Mouse (Mus musculus) MEL (cell line): Measurements from ENCODE around the gene Padi6. TPM values are rescaled to one million over a fixed set of nuclear protein-coding genes. Genes with fewer than 3 reads are reported as not detected.

Source experiments
- DNase-seq: peaks from one replicate; pipeline ENCODE4 v3.0.0; 2011; ENCODE audit warnings: low read depth, low spot score
- H3K27ac ChIP-seq: 2 replicates; pipeline ENCODE4 v1.5.1; 2012; ENCODE audit warnings: low read depth, mild to moderate bottlenecking, control low read depth, low read length, moderate library complexity; ENCODE audit not compliant: control insufficient read depth
- H3K27me3 ChIP-seq, 2 experiments: fragments of 150-350 bp in 1 of 2; sonication (generic) in 1 of 2; 2 replicates each; pipeline ENCODE4 v1.6.1; 2012; ENCODE audit warnings: low read length in 2 of 2, mild to moderate bottlenecking in 2 of 2, improper control_type of control experiment in 1 of 2, moderate library complexity in 1 of 2; ENCODE audit not compliant: insufficient read depth in 2 of 2, control insufficient read depth in 1 of 2
- H3K36me3 ChIP-seq, 2 experiments: 2 replicates each; pipeline ENCODE4 v1.6.1; 2012 to 2014; ENCODE audit warnings: low read length in 2 of 2, improper control_type of control experiment in 1 of 2, inconsistent platforms in 1 of 2, mild to moderate bottlenecking in 1 of 2; ENCODE audit not compliant: insufficient read depth in 2 of 2, control insufficient read depth in 1 of 2
- H3K4me1 ChIP-seq, 2 experiments: fragments of 150-350 bp in 1 of 2; sonication (generic) in 1 of 2; 2 replicates each; pipeline ENCODE4 v1.6.1; 2012; ENCODE audit warnings: low read length in 2 of 2, improper control_type of control experiment in 1 of 2, mild to moderate bottlenecking in 1 of 2; ENCODE audit not compliant: insufficient read depth in 2 of 2, control insufficient read depth in 1 of 2
- H3K4me3 ChIP-seq, 2 experiments: fragments of 150-350 bp in 1 of 2; sonication (generic) in 1 of 2; 2 replicates each; pipeline ENCODE4 v1.5.1; 2012; ENCODE audit warnings: low read depth in 2 of 2, low read length in 2 of 2, mild to moderate bottlenecking in 2 of 2, moderate library complexity in 2 of 2, control low read depth in 1 of 2, improper control_type of control experiment in 1 of 2; ENCODE audit not compliant: control insufficient read depth in 1 of 2, insufficient read depth in 1 of 2
- H3K79me2 ChIP-seq: 2 replicates; pipeline ENCODE4 v1.6.1; 2012; ENCODE audit warnings: mild to moderate bottlenecking, low read length, moderate library complexity; ENCODE audit not compliant: control insufficient read depth, poor library complexity, insufficient read depth
- H3K9ac ChIP-seq: 2 replicates; pipeline ENCODE4 v1.6.1; 2012; ENCODE audit warnings: low read depth, mild to moderate bottlenecking, control low read depth, low read length, moderate library complexity; ENCODE audit not compliant: control insufficient read depth, poor library complexity, severe bottlenecking
- H3K9me3 ChIP-seq: fragments of 150-350 bp; sonication (generic); replicated peaks from 2 replicates; pipeline ENCODE4 v1.6.1; 2012; ENCODE audit warnings: mild to moderate bottlenecking, low read length, improper control_type of control experiment, moderate library complexity; ENCODE audit not compliant: insufficient read depth
- CHD1 ChIP-seq: IDR thresholded peaks from 2 replicates; pipeline ENCODE4 v1.6.1; 2012; ENCODE audit warnings: low read depth, mild to moderate bottlenecking, inconsistent platforms, low read length, improper control_type of control experiment
- CTCF ChIP-seq, 3 experiments: IDR thresholded peaks in 2 of 3; conservative IDR thresholded peaks in 1 of 3; 2 replicates each; pipeline ENCODE4 v1.5.1; 2011 to 2012; ENCODE audit warnings: low read length in 3 of 3, low read depth in 2 of 3, mild to moderate bottlenecking in 2 of 3, improper control_type of control experiment in 1 of 3, inconsistent platforms in 1 of 3, mixed read lengths in 1 of 3, moderate library complexity in 1 of 3; ENCODE audit not compliant: control insufficient read depth in 1 of 3, insufficient read depth in 1 of 3, poor library complexity in 1 of 3, severe bottlenecking in 1 of 3
- E2F4 ChIP-seq: IDR thresholded peaks from 2 replicates; pipeline ENCODE4 v1.6.1; 2011; ENCODE audit warnings: low read depth, low read length, improper control_type of control experiment, borderline replicate concordance
- ELF1 ChIP-seq: IDR thresholded peaks from 2 replicates; pipeline ENCODE4 v1.6.1; 2014; ENCODE audit warnings: low read depth, mild to moderate bottlenecking, inconsistent platforms, low read length, improper control_type of control experiment, moderate library complexity
- GABPA ChIP-seq: IDR thresholded peaks from 2 replicates; pipeline ENCODE4 v1.6.1; 2012; ENCODE audit warnings: low read depth, mild to moderate bottlenecking, inconsistent platforms, low read length, improper control_type of control experiment, moderate library complexity
- GATA1 ChIP-seq: IDR thresholded peaks from 2 replicates; pipeline ENCODE4 v1.6.1; 2011; ENCODE audit warnings: low read depth, low read length, improper control_type of control experiment
- HCFC1 ChIP-seq: IDR thresholded peaks from 2 replicates; pipeline ENCODE4 v1.6.1; 2012; ENCODE audit warnings: low read depth, mild to moderate bottlenecking, inconsistent platforms, low read length, improper control_type of control experiment, moderate library complexity
- MAX ChIP-seq: IDR thresholded peaks from 2 replicates; pipeline ENCODE4 v1.6.1; 2011; ENCODE audit warnings: low read length, improper control_type of control experiment
- MEF2A ChIP-seq: IDR thresholded peaks from 2 replicates; pipeline ENCODE4 v1.6.1; 2014; ENCODE audit warnings: low read depth, mild to moderate bottlenecking, inconsistent platforms, low read length, improper control_type of control experiment; ENCODE audit not compliant: poor library complexity, insufficient replicate concordance, severe bottlenecking; ENCODE audit errors: extremely low read depth
- MYC ChIP-seq: IDR thresholded peaks from 2 replicates; pipeline ENCODE4 v1.6.1; 2011; ENCODE audit warnings: low read depth, mild to moderate bottlenecking, low read length, improper control_type of control experiment, moderate library complexity
- NELFE ChIP-seq: IDR thresholded peaks from 2 replicates; pipeline ENCODE4 v1.6.1; 2011; ENCODE audit warnings: low read depth, low read length, improper control_type of control experiment
- NRF1 ChIP-seq: IDR thresholded peaks from 2 replicates; pipeline ENCODE4 v1.6.1; 2014; ENCODE audit warnings: low read depth, mild to moderate bottlenecking, inconsistent platforms, low read length, improper control_type of control experiment, moderate library complexity; ENCODE audit not compliant: poor library complexity, insufficient read depth, severe bottlenecking
- POLR2A ChIP-seq, 2 experiments: IDR thresholded peaks; 2 replicates each; pipeline ENCODE4 v1.6.1; 2011 to 2012; ENCODE audit warnings: low read length in 2 of 2, mild to moderate bottlenecking in 2 of 2, control low read depth in 1 of 2, improper control_type of control experiment in 1 of 2, low read depth in 1 of 2, moderate library complexity in 1 of 2; ENCODE audit not compliant: control insufficient read depth in 1 of 2, insufficient read depth in 1 of 2, poor library complexity in 1 of 2
- POLR2AphosphoS2 ChIP-seq: IDR thresholded peaks from 2 replicates; pipeline ENCODE4 v1.6.1; 2011; ENCODE audit warnings: low read length, improper control_type of control experiment
- POLR2AphosphoS5 ChIP-seq: IDR thresholded peaks from 2 replicates; pipeline ENCODE4 v1.6.1; 2012; ENCODE audit warnings: low read depth, borderline replicate concordance, mild to moderate bottlenecking, inconsistent platforms, low read length, moderate library complexity, mixed read lengths
- RCOR1 ChIP-seq: IDR thresholded peaks from 2 replicates; pipeline ENCODE4 v1.6.1; 2012; ENCODE audit warnings: low read depth, mild to moderate bottlenecking, inconsistent platforms, low read length, improper control_type of control experiment
- SIN3A ChIP-seq: IDR thresholded peaks from 2 replicates; pipeline ENCODE4 v1.6.1; 2012; ENCODE audit warnings: low read length, improper control_type of control experiment, inconsistent platforms
- SMC3 ChIP-seq: IDR thresholded peaks from 2 replicates; pipeline ENCODE4 v1.6.1; 2011; ENCODE audit warnings: low read depth, low read length, improper control_type of control experiment
- TAL1 ChIP-seq: IDR thresholded peaks from 2 replicates; pipeline ENCODE4 v1.6.1; 2012; ENCODE audit warnings: mild to moderate bottlenecking, inconsistent platforms, low read length, moderate library complexity, mixed read lengths
- TBP ChIP-seq: IDR thresholded peaks from 2 replicates; pipeline ENCODE4 v1.8.0; 2011; ENCODE audit warnings: low read depth, low read length, improper control_type of control experiment
- TCF12 ChIP-seq: IDR thresholded peaks from 2 replicates; pipeline ENCODE4 v1.6.1; 2014; ENCODE audit warnings: low read depth, mild to moderate bottlenecking, inconsistent platforms, low read length, improper control_type of control experiment, moderate library complexity
- UBTF ChIP-seq: IDR thresholded peaks from 2 replicates; pipeline ENCODE4 v1.6.1; 2012; ENCODE audit warnings: low read depth, mild to moderate bottlenecking, inconsistent platforms, low read length, improper control_type of control experiment, moderate library complexity, borderline replicate concordance; ENCODE audit not compliant: insufficient read depth
- USF1 ChIP-seq: IDR thresholded peaks from 2 replicates; pipeline ENCODE4 v1.6.1; 2014; ENCODE audit warnings: low read depth, mild to moderate bottlenecking, inconsistent platforms, low read length, improper control_type of control experiment, moderate library complexity
- USF2 ChIP-seq, 2 experiments: IDR thresholded peaks; 2 replicates each; pipeline ENCODE4 v1.6.1; 2011 to 2012; ENCODE audit warnings: improper control_type of control experiment in 2 of 2, low read length in 2 of 2, borderline replicate concordance in 1 of 2, inconsistent platforms in 1 of 2, low read depth in 1 of 2, mild to moderate bottlenecking in 1 of 2; ENCODE audit not compliant: insufficient read depth in 1 of 2
- ZKSCAN1 ChIP-seq: IDR thresholded peaks from 2 replicates; pipeline ENCODE4 v1.6.1; 2012; ENCODE audit warnings: low read depth, mild to moderate bottlenecking, inconsistent platforms, low read length, improper control_type of control experiment, moderate library complexity
- ZMIZ1 ChIP-seq: IDR thresholded peaks from 2 replicates; pipeline ENCODE4 v1.6.1; 2012; ENCODE audit warnings: low read depth, mild to moderate bottlenecking, inconsistent platforms, low read length, improper control_type of control experiment, moderate library complexity
- polyA plus RNA-seq, 2 experiments: library from polyadenylated mRNA; stranded (reverse) in 1 of 2; unstranded in 1 of 2; fragments of >175 nt in 1 of 2; fragments of >200 nt in 1 of 2; gene quantifications; 2 replicates each; pipeline versions ENCODE4 v1.2.1 to v1.2.4; 2012; ENCODE audit warnings: low replicate concordance in 2 of 2, low read depth in 1 of 2; ENCODE audit not compliant: insufficient read length in 2 of 2, insufficient read depth in 1 of 2, missing spikeins in 1 of 2
- total RNA-seq: library from RNA; depleted of rRNA; stranded (reverse); fragments of 300-350 nt; gene quantifications from 2 replicates; pipeline ENCODE4 v1.2.3, GENCODE M21; 2012

Gene Padi6
- total and polyA plus RNA-seq, 3 experiments: not detected

DNA sequence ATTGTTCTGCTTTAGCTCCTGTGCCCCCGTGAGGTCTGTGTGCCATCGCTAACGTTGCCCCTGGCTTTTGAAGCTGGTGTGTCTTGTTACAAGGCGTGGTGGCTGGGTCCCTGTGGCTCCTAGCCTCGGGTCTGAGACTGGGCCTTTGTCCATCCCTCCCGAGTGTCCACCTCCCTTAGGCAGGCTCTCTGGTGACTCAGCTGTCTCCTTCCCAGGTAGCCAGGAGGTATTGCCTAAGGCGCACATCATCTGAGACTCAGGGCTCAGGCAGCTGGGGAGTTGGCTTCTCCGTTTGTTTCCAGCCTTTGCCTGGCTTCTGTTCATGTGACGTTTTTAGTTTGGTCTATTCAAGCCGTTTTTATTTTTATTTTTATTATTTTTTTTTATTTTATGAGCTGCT is 31.7 kb downstream of the Padi6 start:
- H3K36me3 ChIP-seq: peaks cover 0 to 26% of the 10 kb centered on the region in 2 experiments; a peak in 2 of 4 replicates
- no peaks in the 10 kb centered on the region for H3K4me1 ChIP-seq
- H3K9me3 ChIP-seq: no peaks in the 10 kb centered on the region
- H3K4me3 ChIP-seq: no peak overlapping the region
- H3K27ac ChIP-seq: no peak overlapping the region
- no peaks in the 10 kb centered on the region for H3K27me3 ChIP-seq
- TF ChIP-seq CTCF (IDR thresholded peaks at IDR 0.05 in 2 of 3, conservative IDR thresholded peaks at IDR 0.05 in 1 of 3; ENCODE audit: control insufficient read depth in 1 of 3, insufficient read depth in 1 of 3, low read depth in 2 of 3, low read length in 3 of 3, poor library complexity in 1 of 3, severe bottlenecking in 1 of 3) (no peak), ZMIZ1 (no peak), TBP (no peak), NRF1 (no peak), RCOR1 (no peak), MYC (no peak), SMC3 (no peak), UBTF (no peak), SIN3A (no peak), E2F4 (no peak), TAL1 (no peak), MEF2A (no peak), MAX (no peak), GATA1 (no peak)
- H3K79me2 ChIP-seq: peaks cover 26% of the 10 kb centered on the region
- DNase-seq: no peak
- H3K9ac ChIP-seq: no peak overlapping the region

DNA sequence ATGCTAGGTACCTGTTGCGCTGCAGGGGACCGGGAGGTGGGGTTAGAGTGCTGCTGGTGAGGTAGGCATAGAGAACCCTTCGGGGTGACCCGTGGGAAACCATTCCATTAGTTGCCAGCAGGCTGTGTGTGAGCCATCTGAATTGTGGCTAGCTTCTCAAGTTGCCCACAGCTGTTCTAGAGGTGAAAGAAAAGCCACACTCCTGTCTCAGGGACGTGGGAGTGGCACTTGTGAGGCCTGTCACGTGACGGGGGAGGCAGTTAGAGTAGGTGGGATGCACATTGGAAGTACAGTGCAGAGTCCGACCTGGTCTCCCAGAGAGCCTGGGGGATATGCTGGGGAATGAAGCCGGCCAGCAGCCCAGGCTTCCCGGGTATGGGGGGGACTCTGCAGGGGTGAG is 32.8 kb downstream of the Padi6 start:
- H3K27ac ChIP-seq: no peak overlapping the region
- H3K36me3 ChIP-seq: peaks cover 4 to 22% of the 10 kb centered on the region in 2 experiments; a peak in 3 of 4 replicates
- H3K79me2 ChIP-seq: peaks cover 38% of the 10 kb centered on the region
- TF ChIP-seq POLR2AphosphoS2 (no peak), HCFC1 (no peak), TAL1 (no peak), POLR2AphosphoS5 (no peak), POLR2A (IDR thresholded peaks at IDR 0.05; ENCODE audit: control insufficient read depth in 1 of 2, insufficient read depth in 1 of 2, low read depth in 1 of 2, low read length in 2 of 2, poor library complexity in 1 of 2) (no peak), NELFE (no peak), TCF12 (no peak), USF1 (no peak), ZMIZ1 (no peak), ZKSCAN1 (no peak), MYC (no peak), GATA1 (no peak), USF2 (IDR thresholded peaks at IDR 0.05; ENCODE audit: borderline replicate concordance in 1 of 2, insufficient read depth in 1 of 2, low read depth in 1 of 2, low read length in 2 of 2) (no peak), GABPA (no peak), SMC3 (no peak), ELF1 (no peak), CHD1 (no peak)
- H3K4me1 ChIP-seq: 0 out of 4 replicates have a peak, but pooled peaks cover 0 to 2% of the 10 kb centered on the region in 2 experiments
- no peaks in the 10 kb centered on the region for H3K9me3 ChIP-seq
- peak; percentile 9 for DNase-seq
- H3K9ac ChIP-seq: no peak overlapping the region
- H3K27me3 ChIP-seq: no peaks in the 10 kb centered on the region
- H3K4me3 ChIP-seq: no peak overlapping the region
